21 mouse cellular contexts compared by ENCODE assay signal in the genomic region with DNA sequence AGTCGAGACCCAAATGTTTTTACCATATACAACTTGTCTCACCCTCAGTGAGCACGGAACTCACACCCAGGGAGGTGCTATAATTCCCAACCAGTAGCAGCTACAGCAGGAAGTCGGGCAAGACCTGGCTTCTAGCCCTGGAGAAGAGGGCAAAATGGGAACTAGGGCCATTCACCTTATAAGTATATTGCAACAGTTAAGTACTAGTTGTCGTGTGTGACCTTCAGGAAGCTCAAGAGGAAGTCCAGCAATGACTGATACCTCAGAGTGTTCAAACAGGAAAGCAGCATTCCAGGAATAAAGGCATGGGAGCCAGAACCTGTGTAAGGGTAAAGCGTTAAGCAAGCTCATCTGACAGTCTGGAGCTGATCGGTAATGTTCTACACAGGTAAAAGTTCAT. TPM values are rescaled to one million over a fixed set of nuclear protein-coding genes. Genes with fewer than 3 reads are reported as not detected.
DNase-seq lines count a peak whose midpoint lies in the region; ATAC-seq and TF ChIP-seq lines count a peak whose summit lies in the region.
"Had no signal": no experiment of that assay in that cellular context is flagged by ENCODE, and none has a peak within 500 bp of the region (broad histone marks: within the 10 kb centered on the region; RNA-seq: fewer than 3 reads in every experiment).

No protein-coding gene starts in this region.

- H3K4me1 ChIP-seq in lung, adult 2 months (ENCODE audit: control insufficient read depth, insufficient read depth, low read length), result no peaks in the 10 kb centered on the region; the same call in 1 of the 2 replicates
- H3K4me1 ChIP-seq: embryonic facial prominence, embryonic 12.5 days; embryonic facial prominence, embryonic 15.5 days; hindbrain, embryonic 12.5 days; hindbrain, embryonic 15.5 days had no signal

- peak; percentile 7 to 42 for DNase-seq in lung, adult 18-20 months
- DNase-seq in lung, adult 2 months, result no peak
- DNase-seq in 416B (ENCODE audit: low read depth), result peak; percentile 39
- no peak for DNase-seq in right cerebral cortex, postnatal 36 days (ENCODE audit: low spot score in 2 of 2)
- DNase-seq: adrenal gland, adult 2 months; adrenal gland, postnatal 14 days; cerebellum, adult 11-12 months; cerebellum, adult 8-10 months; cerebellum, postnatal 14 days; forebrain, postnatal 0 days; gastrocnemius, postnatal 36 days; heart, adult 11 months had no signal

- WGBS in lung, adult 2 months, result 53% methylated on average over 6 of the region's 6 CpGs

- TF ChIP-seq POLR2A in lung, adult 2 months (IDR thresholded peaks at IDR 0.05; ENCODE audit: borderline replicate concordance, extremely low read depth, low read depth, low read length), result no peak

- peak; percentile 84 for ATAC-seq in granulocyte monocyte progenitor cell, adult 5-6 weeks (replicated peaks; ENCODE audit: poor library complexity, severe bottlenecking)
- peak; percentile 77 for ATAC-seq in megakaryocyte, adult 5-6 weeks (ENCODE audit: poor library complexity, severe bottlenecking)
- ATAC-seq in monocyte, adult 5-6 weeks (replicated peaks; ENCODE audit: insufficient number of reproducible peaks, low FRiP score, low TSS enrichment, poor library complexity, severe bottlenecking), result no peak
- ATAC-seq: CD4-positive, CD25-positive, alpha-beta regulatory T cell, adult 4 months; forebrain, embryonic 14.5 days; forebrain, postnatal 0 days had no signal

- no peak overlapping the region for H3K4me3 ChIP-seq in lung, adult 2 months (replicated peaks; ENCODE audit: extremely low read depth, low read depth, low read length)
- H3K4me3 ChIP-seq: embryonic facial prominence, embryonic 12.5 days; embryonic facial prominence, embryonic 15.5 days; hindbrain, embryonic 12.5 days; hindbrain, embryonic 15.5 days had no signal

- no peak for TF ChIP-seq CTCF in lung, adult 2 months (IDR thresholded peaks at IDR 0.05; ENCODE audit: insufficient read depth, low read length)

RNA-seq across cellular contexts. Expression of gene Ofd1, which starts 13.0 kb away (rescaled TPM):
- 1.2 and 1.8 TPM in 2 replicates for polyA plus RNA-seq in lung, adult 2 months (2012; rRNA removed)
- total RNA-seq in granulocyte monocyte progenitor cell, adult 5-6 weeks (2014; fragmentation: Nextera tagmentation), result 7.2 and 9.0 TPM in 2 replicates
- 11.3 and 15.6 TPM in 2 replicates for total RNA-seq in granulocyte monocyte progenitor cell, adult 5-6 weeks (2017)
- 5.2 TPM in 2 replicates for total RNA-seq in megakaryocyte, adult 5-6 weeks (2015)
- 9.4 and 10.9 TPM in 2 replicates for total RNA-seq in megakaryocyte, adult 5-6 weeks (2017)
- 9.7 to 16.6 TPM (median 15.2 TPM) in 3 replicates for total RNA-seq in monocyte, adult 5-6 weeks (2017)

RNA-seq across cellular contexts. Expression of gene Trappc2, which starts 13.2 kb away (rescaled TPM):
- polyA plus RNA-seq in lung, adult 2 months (2012; rRNA removed), result 2.4 and 4.3 TPM in 2 replicates
- total RNA-seq in granulocyte monocyte progenitor cell, adult 5-6 weeks (2014; fragmentation: Nextera tagmentation), result 11.2 and 18.5 TPM in 2 replicates
- total RNA-seq in granulocyte monocyte progenitor cell, adult 5-6 weeks (2017), result 13.6 and 17.1 TPM in 2 replicates
- 23.0 and 26.8 TPM in 2 replicates for total RNA-seq in megakaryocyte, adult 5-6 weeks (2015)
- 13.4 and 18.7 TPM in 2 replicates for total RNA-seq in megakaryocyte, adult 5-6 weeks (2017)
- 11.4 to 20.1 TPM (median 15.0 TPM) in 3 replicates for total RNA-seq in monocyte, adult 5-6 weeks (2017)

RNA-seq across cellular contexts. Expression of gene Rab9, which starts 26.1 kb away (rescaled TPM):
- polyA plus RNA-seq in lung, adult 2 months (2012; rRNA removed), result 6.1 and 10.3 TPM in 2 replicates
- 52.9 and 53.9 TPM in 2 replicates for total RNA-seq in granulocyte monocyte progenitor cell, adult 5-6 weeks (2014; fragmentation: Nextera tagmentation)
- 93.5 and 100 TPM in 2 replicates for total RNA-seq in granulocyte monocyte progenitor cell, adult 5-6 weeks (2017)
- 45.1 and 50.2 TPM in 2 replicates for total RNA-seq in megakaryocyte, adult 5-6 weeks (2015)
- total RNA-seq in megakaryocyte, adult 5-6 weeks (2017), result 65.7 and 77.2 TPM in 2 replicates
- total RNA-seq in monocyte, adult 5-6 weeks (2017), result 49.2 to 66.6 TPM (median 56.3 TPM) in 3 replicates

Comparison
In these comparisons a context has a peak if more than half of its experiments do, and no peak if none do; other contexts are left out.
1. DNase-seq: peak in lung, adult 18-20 months (2 of 2) and 416B (single experiment); none in lung, adult 2 months (single experiment) and right cerebral cortex, postnatal 36 days (0 of 2).